Mouse (Mus musculus) hematopoietic stem cell, adult 5-6 weeks (primary cell): Measurements from ENCODE around the gene Zglp1. TPM values are rescaled to one million over a fixed set of nuclear protein-coding genes. Genes with fewer than 3 reads are reported as not detected.

ENCODE experiments used
- ATAC-seq, 2 experiments: fragments of 125-278 bp in 1 of 2; replicated peaks in 1 of 2; 2 replicates each; pipeline ENCODE4 v1.8.0; 2016 to 2017; ENCODE audit warnings: inconsistent platforms in 2 of 2, mild to moderate bottlenecking in 2 of 2, moderate number of reproducible peaks in 2 of 2, low read depth in 1 of 2, moderate TSS enrichment in 1 of 2; ENCODE audit not compliant: low FRiP score in 2 of 2, poor library complexity in 2 of 2, severe bottlenecking in 2 of 2, insufficient read depth in 1 of 2, low TSS enrichment in 1 of 2
- total RNA-seq: library from RNA; stranded (forward); fragments of 172-1452, 232-1000 nt; gene quantifications from 2 replicates; pipeline ENCODE4 v1.2.3, GENCODE M21; 2017

The Zglp1 gene
- total RNA-seq, result not detected in 2 replicates

DNA sequence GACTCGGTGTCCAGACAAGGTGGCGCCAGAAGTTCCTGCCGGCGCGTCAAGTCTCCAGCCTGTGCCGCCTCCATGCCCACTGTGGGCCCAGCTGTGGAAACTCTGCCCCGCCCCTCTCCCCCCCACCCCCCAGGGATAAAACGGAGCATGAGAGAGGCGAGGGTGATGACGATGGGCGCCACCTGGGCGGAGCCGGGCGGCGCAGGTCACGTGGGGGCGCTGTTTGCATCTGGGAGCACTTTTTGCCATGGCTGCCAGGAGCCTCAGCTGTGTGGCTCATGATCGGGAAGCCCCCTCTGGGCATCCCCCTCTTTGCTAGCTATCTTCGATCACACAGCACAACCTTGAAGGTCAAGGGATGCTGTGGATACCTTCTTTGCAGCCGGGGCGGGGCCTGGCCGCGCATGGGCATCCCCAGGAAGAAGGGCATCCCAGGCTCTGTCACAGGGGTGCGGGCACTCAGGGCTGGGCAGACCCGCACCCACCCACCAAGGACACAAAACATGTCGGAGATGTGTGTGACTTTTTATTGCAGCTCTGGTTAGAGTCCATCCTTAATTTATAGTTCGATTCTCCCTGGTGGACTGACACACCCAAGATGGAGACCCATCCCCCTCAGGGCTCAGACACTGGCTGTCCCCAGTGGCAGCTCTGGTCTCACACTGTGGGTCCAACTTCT lies at the start of gene Zglp1:
Zglp1 (minus strand) TSS at position 88 of the 679 bp plus-strand sequence.
- no peak for ATAC-seq

DNA sequence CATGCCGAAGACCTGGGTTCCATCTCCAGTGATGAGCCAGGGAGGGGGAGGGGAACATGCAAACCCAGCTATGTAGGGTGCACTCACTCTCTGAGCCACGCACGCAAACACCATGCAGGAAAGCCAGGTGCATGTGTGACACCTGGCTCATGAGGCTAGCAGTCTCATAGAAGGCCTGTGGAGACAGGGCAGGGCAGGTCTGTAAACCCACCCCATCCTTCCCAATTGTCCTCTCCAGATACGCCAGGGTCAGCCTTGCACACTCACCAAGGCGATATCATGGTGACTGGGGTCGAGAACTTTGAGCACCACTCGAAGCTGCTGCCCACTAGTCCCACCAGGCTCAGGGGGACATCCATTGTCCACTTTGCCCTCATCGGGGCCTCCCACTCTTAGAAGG lies 48.2 kb upstream of the Zglp1 start:
- ATAC-seq, result no peak

DNA sequence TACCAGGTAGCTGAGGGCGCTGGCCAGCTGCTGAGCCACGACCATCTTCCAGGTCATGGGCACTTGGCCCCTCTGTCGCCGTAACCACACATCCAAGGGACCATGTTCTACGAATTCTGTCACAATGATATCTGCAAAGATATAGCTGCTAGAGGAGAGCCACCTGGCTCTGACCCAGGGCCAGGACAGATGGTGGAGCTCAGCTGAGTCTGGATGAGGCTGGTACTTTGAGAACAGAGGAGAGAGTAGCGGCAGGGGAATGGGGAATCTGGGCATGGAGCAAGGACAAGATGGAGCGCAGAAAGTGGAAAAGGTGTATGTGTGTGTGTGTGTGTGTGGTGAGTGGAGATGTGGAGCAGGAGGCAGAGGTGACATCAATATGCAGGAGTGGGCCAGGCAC lies 47.3 kb upstream of the Zglp1 start:
- ATAC-seq, result no peak

DNA sequence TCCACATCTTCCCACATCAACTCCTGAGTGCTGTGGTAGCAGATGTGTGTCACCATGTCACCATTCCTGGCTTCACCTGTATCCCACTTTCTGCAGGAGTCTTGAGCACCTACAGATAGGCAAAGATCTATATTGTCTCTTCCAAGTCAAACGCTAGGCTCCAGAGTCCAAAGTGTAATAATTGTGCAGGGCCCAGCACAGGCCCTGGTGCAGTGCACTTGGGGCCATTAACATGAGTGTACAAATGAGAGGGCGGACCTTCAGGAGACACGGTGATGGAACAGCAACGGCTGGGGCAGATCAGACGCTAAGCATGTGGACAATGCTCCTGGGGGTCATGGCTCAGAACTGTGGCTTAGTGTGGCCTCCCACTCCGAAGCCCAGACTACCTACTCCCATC lies 46.9 kb upstream of the Zglp1 start:
- ATAC-seq, result no peak

DNA sequence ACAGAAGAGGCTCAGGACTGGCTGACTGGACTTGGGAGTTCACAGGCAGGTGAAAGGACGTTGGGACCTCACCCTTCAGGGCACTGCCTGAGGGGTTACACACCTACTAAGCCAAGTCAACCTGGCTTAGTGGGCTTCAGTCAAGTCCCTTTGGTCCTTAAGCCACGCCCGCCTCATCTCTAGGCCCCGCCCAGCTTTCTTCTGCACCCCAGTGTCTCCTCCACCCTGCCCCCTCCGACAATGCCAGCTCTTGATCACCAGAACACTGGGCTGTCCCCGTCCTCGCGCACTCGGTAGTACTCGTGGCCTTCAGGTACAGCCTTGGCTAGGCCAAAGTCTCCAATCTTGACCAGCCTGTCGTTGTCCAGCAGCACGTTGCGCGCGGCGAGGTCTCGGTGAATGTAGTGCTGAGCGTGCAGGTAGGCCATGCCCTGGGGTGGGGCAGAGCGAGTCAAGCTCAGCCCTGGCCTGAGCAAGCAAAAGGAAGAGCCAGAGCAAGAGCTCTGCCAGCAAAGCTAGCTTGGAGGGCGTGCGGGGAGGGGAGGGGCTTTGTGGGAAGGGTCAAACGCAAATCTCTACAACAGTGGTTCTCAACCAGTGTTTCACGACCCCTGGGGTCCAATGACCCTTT lies 40.8 kb upstream of the Zglp1 start:
- ATAC-seq, result no peak

DNA sequence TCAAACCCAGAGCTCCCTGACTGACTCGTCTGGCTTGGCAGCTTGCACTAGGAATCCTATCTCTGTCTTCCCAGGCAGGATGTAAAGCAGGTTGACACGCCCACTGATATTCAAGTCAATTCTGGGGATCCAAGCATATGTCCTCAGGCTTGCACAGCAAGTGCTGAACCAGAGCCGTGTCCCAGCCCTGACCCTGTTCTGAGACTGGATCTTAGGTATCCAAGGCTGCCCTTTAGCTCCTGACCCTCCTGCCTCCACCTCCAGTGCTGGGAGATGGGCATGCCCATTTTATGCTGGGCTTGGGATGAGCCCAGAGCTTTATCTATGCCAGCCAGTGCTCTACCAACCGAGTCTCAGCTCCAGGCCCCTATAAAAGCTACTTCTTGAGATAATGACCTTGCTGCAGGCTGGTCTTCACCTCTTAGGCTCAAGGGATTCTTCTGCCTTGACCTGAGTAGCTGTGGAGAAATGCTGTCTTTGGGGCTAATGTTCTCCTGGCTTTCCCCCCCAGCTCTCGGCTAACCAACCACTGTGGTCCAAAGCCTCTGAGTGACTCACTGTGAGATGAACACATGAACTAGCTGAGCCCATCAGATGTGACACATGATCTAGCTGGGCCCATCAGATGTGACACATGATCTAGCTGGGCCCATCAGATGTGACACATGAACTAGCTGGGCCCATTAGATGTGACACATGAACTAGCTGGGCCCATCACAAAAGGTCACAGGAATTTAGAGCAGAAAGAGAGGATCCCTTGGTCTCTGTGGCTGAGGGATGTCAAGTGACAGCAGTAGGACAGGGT lies 39.1 kb upstream of the Zglp1 start:
- ATAC-seq, result no peak

DNA sequence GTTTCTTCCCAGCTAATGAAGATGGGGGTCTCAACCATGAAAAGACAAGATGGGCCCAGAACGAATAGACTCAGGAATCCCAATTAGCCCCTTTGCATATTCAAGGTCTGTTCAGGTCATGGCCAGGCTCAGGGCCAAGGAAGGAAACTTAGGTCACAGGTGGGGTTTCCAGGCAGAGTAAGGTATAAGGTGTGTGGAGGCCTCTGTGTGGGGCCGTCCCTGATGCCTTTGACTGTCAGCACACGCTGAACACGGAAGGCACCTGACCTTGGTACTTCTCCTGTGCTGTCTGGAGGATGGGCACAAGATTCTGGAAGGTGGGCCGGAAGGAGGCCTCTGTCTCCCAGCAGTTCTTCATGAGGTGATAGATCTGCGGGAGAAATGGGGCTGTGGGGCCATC lies 37.9 kb upstream of the Zglp1 start:
- ATAC-seq, result no peak

DNA sequence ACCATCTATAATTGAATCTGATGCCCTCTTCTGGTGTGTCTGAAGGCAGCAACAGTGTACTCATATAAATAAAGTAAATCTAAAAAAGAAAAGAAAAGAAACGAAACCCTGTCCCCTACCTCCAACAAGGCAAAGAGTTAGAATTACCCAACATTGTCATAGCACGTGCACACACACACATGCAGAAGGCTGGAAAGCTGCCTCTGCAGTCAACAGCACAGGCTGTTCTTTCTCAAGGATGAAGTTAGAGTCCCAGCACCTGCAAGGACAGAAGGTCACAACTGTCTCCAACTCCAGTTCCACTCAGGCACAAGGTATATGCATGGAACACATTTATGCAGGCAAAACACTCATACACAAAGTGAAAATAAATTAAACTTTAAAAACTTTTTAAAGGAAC lies 35.2 kb upstream of the Zglp1 start:
- ATAC-seq, result no peak

DNA sequence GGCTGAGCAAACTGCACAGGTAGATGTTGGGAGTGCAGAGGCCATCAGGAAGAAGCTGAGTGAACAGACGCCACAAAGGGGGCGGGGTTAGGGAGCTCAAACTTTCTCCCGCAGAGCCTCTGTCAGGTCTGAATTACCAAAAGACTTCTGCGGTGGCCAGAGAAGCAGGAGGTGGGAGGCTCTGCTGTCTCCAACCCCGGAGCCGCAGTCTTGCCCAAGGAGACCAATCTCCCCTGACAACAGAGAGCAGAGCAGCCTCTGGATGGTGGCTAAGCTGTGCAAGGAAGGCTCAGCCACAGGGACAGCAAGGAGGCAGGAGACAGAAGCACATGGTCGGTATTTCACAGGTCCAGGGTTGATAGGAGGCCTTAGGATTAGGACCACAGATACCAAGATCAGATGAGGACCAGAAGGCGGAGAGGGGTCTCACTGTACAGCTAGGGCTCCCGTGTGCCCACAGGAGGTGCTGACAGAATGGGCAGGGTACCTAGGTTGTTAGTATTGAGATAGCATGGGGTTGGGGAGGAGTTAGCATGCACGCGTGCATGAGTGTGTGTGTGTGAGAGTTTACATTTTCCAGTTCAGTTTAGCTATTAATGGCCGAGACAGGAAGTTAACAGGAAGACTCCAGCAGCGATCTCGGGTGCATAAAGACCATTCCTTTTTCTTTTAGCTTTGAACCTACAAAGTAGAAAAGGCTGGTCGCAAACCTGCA lies 33.7 kb upstream of the Zglp1 start:
- ATAC-seq, result peak; percentile 51 to 55

DNA sequence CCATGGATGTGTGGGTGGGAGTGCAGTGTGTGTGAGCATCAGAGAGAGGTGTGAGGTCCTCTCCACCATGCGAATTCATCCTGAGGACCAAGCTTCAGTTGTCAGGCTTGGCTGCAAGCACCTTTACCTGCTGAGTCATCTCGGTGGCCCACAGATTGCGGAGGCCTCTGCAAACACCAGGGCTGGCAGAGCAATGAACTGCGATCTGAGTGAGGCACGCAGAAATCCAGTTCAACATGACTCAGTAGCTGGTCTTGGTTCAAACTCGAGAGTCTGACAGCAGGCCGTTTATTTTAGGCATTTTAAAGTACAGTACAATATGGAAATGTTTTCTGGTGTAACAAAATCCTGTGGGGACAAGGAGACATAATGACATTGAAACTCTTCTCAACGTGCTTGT lies 30.9 kb upstream of the Zglp1 start:
- ATAC-seq, result no peak

DNA sequence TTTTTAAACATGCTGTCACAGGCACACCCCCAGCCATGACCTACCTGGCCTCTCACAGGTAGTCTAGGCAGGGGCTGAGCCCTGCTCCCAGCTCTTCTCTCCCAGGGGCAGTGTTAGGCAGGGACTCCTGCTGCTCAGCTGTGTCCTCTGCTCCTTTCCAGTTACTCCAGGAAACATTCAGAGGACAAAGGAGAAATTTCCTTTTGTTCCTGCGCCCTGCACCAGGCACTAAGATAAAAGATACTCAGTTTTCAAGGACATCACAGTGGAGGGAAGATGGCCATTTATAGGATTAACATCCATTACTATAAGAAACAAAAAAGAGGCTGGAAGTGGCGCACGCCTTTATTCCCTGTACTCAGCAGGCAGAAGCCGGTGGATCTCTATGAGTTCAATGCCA lies 29.1 kb upstream of the Zglp1 start:
- ATAC-seq, result no peak

DNA sequence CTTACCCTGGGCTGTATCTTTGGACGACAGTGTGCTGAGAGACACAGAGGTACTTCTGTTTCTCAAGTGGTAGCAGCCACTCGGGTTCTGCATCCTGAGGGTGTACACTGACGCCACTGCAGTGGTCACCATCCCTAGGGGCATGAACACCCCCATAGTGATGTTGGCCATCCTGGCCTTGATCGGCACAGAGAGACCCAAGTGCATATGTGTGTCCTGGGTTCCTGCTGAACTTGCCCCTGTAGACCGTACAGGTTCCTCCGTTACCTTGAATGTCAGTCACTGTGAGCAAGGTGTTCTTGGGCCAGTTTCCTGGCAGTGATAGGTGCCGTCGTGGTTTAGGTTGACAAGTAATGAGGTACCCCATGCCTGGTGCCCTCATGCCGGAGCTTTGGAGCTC lies 26.5 kb upstream of the Zglp1 start:
- ATAC-seq, result no peak

DNA sequence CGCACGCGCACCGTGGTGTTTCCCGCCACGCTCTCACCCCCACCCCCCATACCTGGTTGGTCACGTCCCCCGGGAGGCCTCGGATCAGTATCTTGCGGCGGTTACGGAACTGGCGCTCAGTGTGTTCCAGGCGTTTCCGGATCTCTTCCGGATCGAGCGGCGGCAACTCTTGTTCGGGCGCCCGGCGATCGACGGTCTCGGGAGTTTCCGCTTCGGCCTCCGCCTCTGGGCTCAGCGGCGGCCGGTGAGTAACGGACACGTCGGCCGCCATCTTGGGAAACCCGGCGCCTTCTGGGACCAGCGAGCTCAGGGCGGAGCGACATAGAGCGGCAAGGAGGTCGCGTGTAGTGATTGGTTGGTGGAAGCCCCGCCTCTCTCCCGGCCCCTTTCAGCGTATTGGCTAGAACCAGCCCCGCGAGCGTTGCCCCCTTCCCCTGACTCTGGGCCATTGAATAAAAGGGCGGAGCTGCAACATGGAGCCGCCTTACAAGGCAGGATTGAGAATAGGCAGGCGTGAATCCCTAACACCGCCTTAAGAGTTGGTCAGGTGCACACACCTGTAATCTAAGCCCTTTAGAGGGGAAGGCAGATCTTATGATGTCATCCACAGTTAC lies 24.9 kb upstream of the Zglp1 start, which contains the start of the genes Gm38431 and Raver1:
Gm38431 (minus strand) TSS at position 291 of the 614 bp plus-strand sequence.
Raver1 (minus strand) TSS at position 302 of the 614 bp plus-strand sequence.
- ATAC-seq, result peak; percentile 98

DNA sequence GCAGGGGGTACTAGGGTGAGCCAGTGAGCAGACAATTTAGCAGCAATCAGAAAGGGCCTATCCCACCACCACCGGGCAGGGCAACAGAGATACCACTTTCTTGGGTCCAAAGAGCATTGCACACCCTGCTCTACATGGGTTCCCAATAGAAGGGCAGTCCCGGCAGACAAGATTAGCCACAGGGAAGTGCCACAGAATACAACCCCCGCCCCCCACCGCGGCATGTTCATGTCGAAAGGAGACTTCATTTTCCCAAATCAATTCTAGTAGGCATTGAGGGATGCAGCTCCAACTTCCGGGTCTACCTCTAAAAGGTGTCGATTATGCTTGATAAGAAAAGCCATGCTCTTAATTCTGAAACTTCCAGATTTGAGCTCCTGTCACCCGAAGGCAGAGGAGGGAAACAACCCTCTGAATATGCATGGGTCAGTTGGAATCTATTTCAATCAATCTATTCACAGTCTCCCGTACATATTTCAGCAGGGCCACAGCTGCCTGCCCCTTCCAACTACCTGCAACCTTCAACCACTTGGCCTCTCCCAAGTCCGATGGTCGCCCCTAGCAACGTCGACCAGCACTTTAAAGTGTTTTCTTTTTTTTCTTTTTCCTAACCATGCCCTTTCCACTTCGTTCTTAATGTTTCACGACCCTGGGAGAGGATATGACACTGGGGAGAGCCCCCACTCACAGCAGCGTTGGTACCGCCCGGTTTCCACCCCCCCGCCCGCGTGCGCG lies 24.2 kb upstream of the Zglp1 start:
- peak in 1 of 2 experiments; percentile 1; a peak in 1 of 4 replicates for ATAC-seq

DNA sequence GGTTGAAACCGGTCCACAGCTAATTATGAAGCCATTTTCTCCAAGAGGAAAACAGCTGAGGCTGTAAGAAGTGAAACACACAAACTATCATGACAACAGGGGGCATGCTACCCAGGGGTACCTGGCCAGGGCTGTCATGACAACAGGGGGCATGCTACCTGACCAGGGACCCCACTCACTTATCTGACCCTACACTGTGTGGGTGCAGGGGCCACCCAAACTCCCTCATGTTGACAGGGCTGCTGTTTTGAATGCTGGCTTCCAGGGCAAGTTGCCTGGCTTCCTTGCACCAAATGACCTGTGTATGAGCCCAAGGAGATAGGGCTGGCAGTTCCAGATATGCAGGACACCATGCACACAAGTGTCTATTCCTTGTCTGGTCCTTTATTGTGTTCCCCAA lies 23.6 kb upstream of the Zglp1 start:
- ATAC-seq, result no peak

DNA sequence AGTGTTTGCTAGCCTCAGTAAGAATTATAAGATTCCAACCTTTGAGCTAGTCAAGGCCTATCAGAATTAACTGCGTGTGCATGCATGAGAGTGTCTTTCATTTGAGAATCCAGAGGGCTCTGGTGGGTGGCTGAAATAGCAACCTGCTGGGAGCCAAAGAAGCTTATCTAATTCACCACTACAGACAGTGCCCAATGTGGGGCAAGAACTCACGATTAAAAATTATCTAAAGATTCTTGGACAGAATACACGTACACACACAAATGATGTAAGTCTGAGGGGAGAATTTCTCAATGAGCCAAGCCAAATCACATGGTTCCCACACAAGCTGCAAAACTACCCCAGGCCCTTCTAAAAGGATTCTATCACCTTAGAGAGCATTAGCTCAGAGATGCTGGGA lies 16.4 kb upstream of the Zglp1 start:
- no peak for ATAC-seq

DNA sequence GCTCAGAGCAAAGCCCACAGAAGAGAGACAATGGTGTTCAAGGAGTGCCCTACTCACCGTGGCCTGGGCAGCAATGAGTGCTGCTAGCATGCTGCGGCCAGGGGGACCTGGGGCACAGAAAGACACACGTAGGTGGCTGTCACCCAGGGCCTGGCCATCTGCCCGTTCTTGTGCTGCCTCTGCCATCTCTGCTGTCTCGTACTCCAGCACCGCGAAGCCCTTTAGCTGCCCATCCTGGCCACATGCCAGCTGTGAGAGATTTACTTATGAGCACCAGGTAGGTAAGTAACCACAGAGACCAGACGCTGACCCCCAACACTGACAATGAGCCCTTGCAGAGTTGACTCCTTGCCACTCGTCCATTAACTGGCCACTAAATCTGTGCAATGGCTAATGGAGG lies 14.2 kb upstream of the Zglp1 start:
- no peak for ATAC-seq
